Mouse (Mus musculus): ENCODE results near the gene Vmn1r5.
"Not testable (repeated sequence)": the region's sequence is repeated elsewhere in the genome, so short reads cannot be mapped to it uniquely, and the experiment has no call there.

The Vmn1r5 gene

GRCm38 (mm10) chr6:56969973-56970372 lies at the start of gene Vmn1r5:
Vmn1r5 (plus strand) TSS chr6:56970273.
- DNase-seq: no peak

GRCm38 (mm10) chr6:56923331-56923725 lies 46.7 kb upstream of the Vmn1r5 start:
- no peak for DNase-seq

- DNase-seq: peak; percentile 94 to 96
Observed at GRCm38 (mm10) chr6:56923726-56924707, 46.1 kb upstream of the Vmn1r5 start, which contains the start of the genes Nt5c3 and Vmn1r4. Nt5c3 (minus strand) TSS chr6:56923932. Vmn1r4 (plus strand) TSS chr6:56924015.

- DNase-seq: no peak
Observed at GRCm38 (mm10) chr6:56931648-56932415, 38.2 kb upstream of the Vmn1r5 start.

GRCm38 (mm10) chr6:56932464-56932863 lies 37.6 kb upstream of the Vmn1r5 start:
- DNase-seq: no peak

GRCm38 (mm10) chr6:56934366-56934765 lies 35.7 kb upstream of the Vmn1r5 start:
- no peak for DNase-seq

GRCm38 (mm10) chr6:56956436-56956835 lies 13.6 kb upstream of the Vmn1r5 start:
- DNase-seq: no peak

GRCm38 (mm10) chr6:56996943-56997342 lies 26.9 kb downstream of the Vmn1r5 start, which contains the start of gene Vmn1r6:
Vmn1r6 (plus strand) TSS chr6:56997243.
- no peak for DNase-seq

GRCm38 (mm10) chr6:57025224-57025623 lies 55.2 kb downstream of the Vmn1r5 start, which contains the start of gene Vmn1r7:
Vmn1r7 (minus strand) TSS chr6:57025324.
- DNase-seq: not testable (repeated sequence)

- no peak for DNase-seq
Observed at GRCm38 (mm10) chr6:57031984-57032383, 61.9 kb downstream of the Vmn1r5 start, which contains the start of gene Vmn1r8. Vmn1r8 (plus strand) TSS chr6:57032284.

- no peak for DNase-seq
Observed at GRCm38 (mm10) chr6:57034674-57035073, 64.6 kb downstream of the Vmn1r5 start.
